Mouse (Mus musculus): ENCODE measurements around the gene Ncoa7.

DNA sequence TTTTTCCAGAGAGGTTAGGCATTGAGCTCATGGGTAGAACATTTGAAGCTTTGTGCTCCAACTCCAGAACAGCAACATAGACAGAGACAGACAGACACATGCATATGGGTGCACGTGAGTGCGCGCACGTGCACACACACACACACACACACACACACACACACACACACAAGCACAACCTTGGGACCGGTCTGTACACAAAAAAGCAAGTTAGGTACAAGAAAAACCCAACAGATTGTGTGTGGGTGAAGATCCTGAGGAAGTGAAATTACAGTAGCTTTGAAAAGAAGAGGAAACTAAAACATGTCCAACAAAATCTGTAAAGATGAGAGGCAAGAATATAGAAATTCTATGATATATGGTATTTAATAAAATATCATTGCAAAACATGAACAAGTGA, 13.6 kb downstream of the Ncoa7 start:
- no peak for TF ChIP-seq GATA1 (IDR thresholded peaks at IDR 0.05; ENCODE audit: borderline replicate concordance, low read length)
- no peak for TF ChIP-seq CTCF (IDR thresholded peaks at IDR 0.05; ENCODE audit: low read depth, low read length)
- no peak for TF ChIP-seq GATA2 (IDR thresholded peaks at IDR 0.05; ENCODE audit: borderline replicate concordance, low read depth, low read length)

Data from G1E (cell line).